Mouse (Mus musculus) erythroblast, embryonic 14.5 days (primary cell): Measurements from ENCODE around the gene Gapvd1. TPM values are rescaled to one million over a fixed set of nuclear protein-coding genes. Genes with fewer than 3 reads are reported as not detected.

Experiments used
- H3K27me3 ChIP-seq: 2 replicates; pipeline ENCODE4 v1.6.1; 2012; ENCODE audit warnings: inconsistent platforms; ENCODE audit not compliant: control insufficient read depth
- H3K36me3 ChIP-seq: 2 replicates; pipeline ENCODE4 v1.6.1; 2012; ENCODE audit warnings: mild to moderate bottlenecking, inconsistent platforms; ENCODE audit not compliant: control insufficient read depth
- H3K4me1 ChIP-seq: 2 replicates; pipeline ENCODE4 v1.6.1; 2012; ENCODE audit warnings: inconsistent platforms; ENCODE audit not compliant: control insufficient read depth
- H3K4me3 ChIP-seq: replicated peaks from 2 replicates; pipeline ENCODE3; 2012; ENCODE audit warnings: moderate library complexity, mild to moderate bottlenecking, inconsistent platforms
- H3K9me3 ChIP-seq: 2 replicates; pipeline ENCODE4 v1.6.1; 2012; ENCODE audit warnings: low read length, inconsistent platforms, mixed read lengths; ENCODE audit not compliant: control insufficient read depth
- GATA1 ChIP-seq: IDR thresholded peaks from 2 replicates; pipeline ENCODE4 v1.6.1; 2012; ENCODE audit warnings: low read length, inconsistent platforms, mixed read lengths
- TAL1 ChIP-seq: IDR thresholded peaks from 3 replicates; pipeline ENCODE4 v1.6.1; 2012; ENCODE audit warnings: low read length, inconsistent platforms, mixed read lengths
- polyA plus RNA-seq: library from polyadenylated mRNA; stranded (reverse); fragments of >175 nt; gene quantifications from 2 replicates; pipeline ENCODE4 v1.2.3, GENCODE M21; 2012

Gapvd1 gene
- polyA plus RNA-seq, 1 experiment = 3.0 TPM

GRCm38 (mm10) chr2:34635249-34636165 is 119.5 kb downstream of the Gapvd1 start:
- TF ChIP-seq GATA1 (no peak), TAL1 (no peak)
- Histone ChIP-seq H3K9me3 (no peaks in the 10 kb centered on the region), H3K4me1 (peaks cover 17% of the 10 kb centered on the region), H3K4me3 (no peak overlapping the region), H3K27me3 (no peaks in the 10 kb centered on the region), H3K36me3 (no peaks in the 10 kb centered on the region)

GRCm38 (mm10) chr2:34632051-34632450 is 123.0 kb downstream of the Gapvd1 start:
- Histone ChIP-seq H3K4me1 (peaks cover 10% of the 10 kb centered on the region), H3K27me3 (no peaks in the 10 kb centered on the region), H3K36me3 (no peaks in the 10 kb centered on the region), H3K9me3 (no peaks in the 10 kb centered on the region), H3K4me3 (no peak overlapping the region)
- no peak for TF ChIP-seq TAL1
- no peak for TF ChIP-seq GATA1

- no peak for TF ChIP-seq GATA1
- TF ChIP-seq TAL1 = no peak
Observed at GRCm38 (mm10) chr2:34630445-34630844, 124.6 kb downstream of the Gapvd1 start.

GRCm38 (mm10) chr2:34629758-34630157 is 125.3 kb downstream of the Gapvd1 start:
- Histone ChIP-seq H3K27me3 (no peaks in the 10 kb centered on the region), H3K36me3 (peaks cover 6% of the 10 kb centered on the region; the same call in 1 of the 2 replicates), H3K4me1 (peaks cover 2% of the 10 kb centered on the region), H3K4me3 (no peak overlapping the region), H3K9me3 (no peaks in the 10 kb centered on the region)
- no peak for TF ChIP-seq GATA1

More at GRCm38 (mm10) chr2:34630445-34630844, 124.6 kb downstream of the Gapvd1 start:
- no peaks in the 10 kb centered on the region; the same call in 1 of the 2 replicates for H3K36me3 ChIP-seq
- H3K27me3 ChIP-seq = no peaks in the 10 kb centered on the region
- no peak overlapping the region for H3K4me3 ChIP-seq
- H3K4me1 ChIP-seq = peaks cover 5% of the 10 kb centered on the region
- H3K9me3 ChIP-seq = no peaks in the 10 kb centered on the region

GRCm38 (mm10) chr2:34628903-34629540 is 126.0 kb downstream of the Gapvd1 start:
- peaks cover 6% of the 10 kb centered on the region; the same call in 1 of the 2 replicates for H3K36me3 ChIP-seq
- H3K27me3 ChIP-seq = no peaks in the 10 kb centered on the region
- no peak overlapping the region for H3K4me3 ChIP-seq
- TF ChIP-seq TAL1 (no peak), GATA1 (no peak)
- peaks cover 2% of the 10 kb centered on the region for H3K4me1 ChIP-seq
- H3K9me3 ChIP-seq = no peaks in the 10 kb centered on the region

GRCm38 (mm10) chr2:34627328-34628226 is 127.5 kb downstream of the Gapvd1 start:
- H3K9me3 ChIP-seq = no peaks in the 10 kb centered on the region
- no peak overlapping the region for H3K4me3 ChIP-seq
- H3K27me3 ChIP-seq = no peaks in the 10 kb centered on the region
- peaks cover 14% of the 10 kb centered on the region for H3K36me3 ChIP-seq
- TF ChIP-seq GATA1 (no peak), TAL1 (no peak)
- peaks cover 2% of the 10 kb centered on the region for H3K4me1 ChIP-seq

Other genes starting within 250 kb of the Gapvd1 start
- 8.1 and 12.3 TPM in 2 replicates for gene Hspa5, start 16.7 kb upstream of the Gapvd1 start, polyA plus RNA-seq
- 0.81 and 1.1 TPM in 2 replicates for gene Rabepk, start 44.7 kb upstream of the Gapvd1 start, polyA plus RNA-seq
- 3.9 and 5.1 TPM in 2 replicates for gene Fbxw2, start 71.1 kb upstream of the Gapvd1 start, polyA plus RNA-seq
- not detected in 2 replicates for gene Gm34653, start 77.8 kb upstream of the Gapvd1 start, polyA plus RNA-seq
- gene Cutal, start 119.2 kb upstream of the Gapvd1 start, polyA plus RNA-seq = not detected in 2 replicates
- 0.80 and 1.2 TPM in 2 replicates for gene Psmd5, start 119.7 kb upstream of the Gapvd1 start, polyA plus RNA-seq
- gene Phf19, start 158.8 kb upstream of the Gapvd1 start, polyA plus RNA-seq = 1.8 and 2.1 TPM in 2 replicates
- not detected in 2 replicates for gene Traf1, start 206.5 kb upstream of the Gapvd1 start, polyA plus RNA-seq